Mouse (Mus musculus) urinary bladder, adult 2 months (tissue): ENCODE data around the gene Nepro. TPM values are rescaled to one million over a fixed set of nuclear protein-coding genes. Genes with fewer than 3 reads are reported as not detected.

Source experiments
- DNase-seq: peaks from one replicate; pipeline ENCODE4 v3.0.0; 2022; ENCODE audit warnings: low spot score
- polyA plus RNA-seq: library from polyadenylated mRNA; depleted of rRNA; stranded (reverse); fragments of >200 nt; gene quantifications from 2 replicates; pipeline ENCODE4 v1.2.3, GENCODE M21; 2012; rRNA removed

The Nepro gene
- polyA plus RNA-seq, 1 experiment, result 9.5 TPM

DNA sequence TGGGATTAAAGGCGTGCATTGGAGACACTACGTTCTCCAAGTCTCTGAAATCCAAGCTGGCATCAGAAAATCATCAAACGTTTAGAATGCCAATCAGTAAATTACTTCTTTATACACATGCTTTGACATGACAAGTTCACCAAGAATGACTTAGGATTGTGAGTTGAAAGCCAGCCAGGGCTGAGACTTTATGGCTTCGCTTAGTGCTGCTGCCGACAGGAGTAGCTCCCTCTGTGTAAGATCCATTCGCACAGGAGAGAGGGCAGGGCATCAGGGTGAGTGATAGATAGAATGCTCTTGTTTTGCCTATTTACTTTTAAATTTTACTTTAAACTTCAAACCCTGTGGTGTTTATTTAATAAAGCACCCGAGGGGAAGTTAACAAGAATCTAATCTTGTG, 43.4 kb downstream of the Nepro start:
- DNase-seq, result no peak

GRCm38 (mm10) chr16:44767967-44768366, 43.9 kb downstream of the Nepro start:
- no peak for DNase-seq

DNA sequence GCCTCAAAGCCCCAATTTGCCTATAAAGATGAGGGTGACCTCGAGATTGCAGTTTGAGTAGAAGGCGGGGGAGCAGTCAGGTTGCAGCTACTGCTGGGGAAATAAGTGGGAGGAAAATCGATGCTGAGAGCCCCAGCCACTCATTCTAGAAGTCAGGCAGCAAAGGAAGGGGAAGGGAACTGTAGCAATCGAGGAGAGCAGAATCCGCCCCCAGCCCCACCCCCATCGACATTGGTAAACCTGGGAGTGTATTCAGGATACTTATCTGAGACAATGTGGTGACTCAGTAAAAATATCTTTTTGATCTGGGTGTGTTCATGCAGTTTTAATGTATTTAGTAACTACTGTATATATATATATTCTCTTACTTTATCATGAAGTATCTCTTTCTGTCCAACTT, 48.5 kb downstream of the Nepro start:
- DNase-seq, result no peak

DNA sequence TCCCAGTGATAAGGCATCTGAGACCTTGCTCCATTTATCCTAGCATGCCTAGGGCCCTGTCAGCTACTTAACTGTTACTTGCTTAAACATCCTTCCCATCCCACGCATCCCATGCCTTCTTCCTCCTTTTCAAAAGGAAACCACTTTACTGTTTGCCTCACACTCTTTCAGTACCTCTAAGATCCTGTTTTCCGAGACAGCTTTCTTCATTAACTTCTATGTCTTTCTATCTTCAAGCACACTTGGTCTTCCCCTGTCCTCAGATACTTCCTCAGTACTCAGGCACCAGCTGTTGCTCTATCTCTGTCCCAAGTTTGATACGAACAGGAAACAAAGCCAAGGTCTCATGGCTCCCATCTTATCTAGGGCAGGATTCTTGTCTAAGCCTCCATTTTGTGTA, 49.6 kb downstream of the Nepro start:
- no peak for DNase-seq

- DNase-seq, result no peak
Measured at GRCm38 (mm10) chr16:44774201-44774600, 50.1 kb downstream of the Nepro start.

DNA sequence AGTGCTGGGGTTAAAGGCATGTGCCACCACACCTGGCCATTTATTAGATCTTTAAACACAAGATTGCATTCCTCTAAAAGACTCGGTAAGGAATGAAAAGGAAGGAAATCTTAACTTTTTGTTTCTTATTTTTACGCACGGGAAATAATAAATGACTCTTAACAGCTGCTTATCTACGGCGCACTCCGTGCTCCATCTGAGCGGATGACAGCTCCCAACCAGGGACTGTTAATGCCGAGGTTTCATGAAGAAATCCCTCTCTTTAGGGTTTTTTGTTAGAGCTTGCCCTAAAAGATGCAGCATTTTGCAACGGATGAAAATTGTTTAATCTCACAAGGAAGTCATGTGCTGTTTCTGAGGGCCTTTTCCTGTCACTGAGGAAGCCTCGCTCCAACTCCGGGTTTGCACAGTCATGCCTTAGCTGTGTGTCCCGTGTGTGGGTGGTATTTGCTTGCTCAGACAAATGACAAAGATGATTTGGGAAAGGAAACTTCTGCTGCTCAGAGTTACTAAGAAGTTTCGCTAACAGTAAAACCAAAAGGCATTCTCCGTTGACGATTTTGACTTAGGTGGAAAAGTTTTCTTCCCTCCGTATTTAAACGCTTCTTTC, 54.5 kb downstream of the Nepro start:
- DNase-seq, result no peak

DNA sequence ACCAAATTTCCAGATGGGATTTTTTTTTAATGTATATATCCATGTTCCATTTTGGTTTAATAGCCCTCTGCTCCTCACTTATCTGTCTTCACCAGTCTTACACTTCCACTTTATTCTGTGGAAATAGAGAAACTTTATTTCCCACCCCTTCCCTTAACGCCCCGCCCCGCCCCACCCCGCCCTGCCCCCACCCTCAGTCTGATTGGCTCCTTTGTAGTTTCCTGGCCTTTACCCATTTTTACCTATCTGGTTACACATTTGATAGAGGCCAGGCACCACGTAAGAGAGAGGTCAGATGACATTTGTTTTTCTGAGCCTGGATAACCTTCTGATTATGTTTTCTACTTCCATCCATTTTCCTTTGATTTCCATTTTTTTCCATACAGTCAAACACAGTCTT, 55.4 kb downstream of the Nepro start:
- no peak for DNase-seq

DNA sequence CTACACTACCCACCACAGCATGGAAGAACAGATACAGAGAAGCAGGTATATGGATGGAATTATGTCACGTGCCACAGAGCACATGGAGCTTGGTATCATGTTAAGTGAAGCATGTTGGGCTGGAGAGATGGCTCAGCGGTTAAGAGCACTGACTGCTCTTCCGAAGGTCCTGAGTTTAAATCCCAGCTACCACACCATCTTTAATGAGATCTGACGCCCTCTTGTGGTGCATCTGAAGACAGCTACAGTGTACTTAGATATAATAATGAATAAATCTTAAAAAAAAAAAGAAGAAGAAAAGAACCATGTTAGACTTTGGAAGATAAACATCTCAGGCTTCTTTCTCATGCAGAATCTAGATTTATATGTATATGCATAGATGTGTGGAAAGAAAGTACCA, 56.6 kb downstream of the Nepro start:
- DNase-seq, result no peak

Other genes with a start within 250 kb of the Nepro start
- gene Boc, start 165.4 kb upstream of the Nepro start, polyA plus RNA-seq, result 23.5 and 30.1 TPM in 2 replicates
- gene Gtpbp8, start 22.1 kb downstream of the Nepro start, polyA plus RNA-seq, result 10.0 and 10.3 TPM in 2 replicates
- 2.2 and 2.8 TPM in 2 replicates for gene Cd200r1, start 41.4 kb downstream of the Nepro start, polyA plus RNA-seq
- gene Cd200r4, start 87.4 kb downstream of the Nepro start, polyA plus RNA-seq, result 0.50 and 0.52 TPM in 2 replicates
- gene Cd200r2, start 142.8 kb downstream of the Nepro start, polyA plus RNA-seq, result not detected in 2 replicates
- gene Cd200r3, start 219.4 kb downstream of the Nepro start, polyA plus RNA-seq, result 28.9 and 38.8 TPM in 2 replicates